Mouse (Mus musculus) embryonic facial prominence, embryonic 11.5 days (tissue): ENCODE measurements around the gene Senp6. TPM values are rescaled to one million over a fixed set of nuclear protein-coding genes. Genes with fewer than 3 reads are reported as not detected.
"Not testable (repeated sequence)": the region's sequence is repeated elsewhere in the genome, so short reads cannot be mapped to it uniquely, and the experiment has no call there.

ENCODE experiments used
- ATAC-seq: fragments of 200-750 bp; cut with Nextera tagmentation; replicated peaks from 2 replicates; pipeline ENCODE4 v1.8.0; 2017; ENCODE audit warnings: low read depth; ENCODE audit not compliant: insufficient number of reproducible peaks, low FRiP score, low TSS enrichment
- DNase-seq: peaks from one replicate; pipeline ENCODE4 v3.0.0-alpha.2; 2015; ENCODE audit warnings: low spot score
- H3K27ac ChIP-seq: fragments of 300-500 bp; sonication (generic); replicated peaks from 2 replicates; pipeline ENCODE4 v1.5.1; 2014; ENCODE audit warnings: mild to moderate bottlenecking, low read depth, low read length, control low read depth
- H3K27me3 ChIP-seq: fragments of 300-500 bp; sonication (generic); 2 replicates; pipeline ENCODE4 v1.6.1; 2014; ENCODE audit warnings: mild to moderate bottlenecking, low read length, moderate library complexity, mixed read lengths; ENCODE audit not compliant: control insufficient read depth, insufficient read depth
- H3K36me3 ChIP-seq: fragments of 300-500 bp; sonication (generic); replicated peaks from 2 replicates; pipeline ENCODE4 v1.6.1; 2014; ENCODE audit warnings: low read depth, mild to moderate bottlenecking, low read length, moderate library complexity, mixed read lengths; ENCODE audit not compliant: control insufficient read depth, insufficient read depth
- H3K4me1 ChIP-seq: fragments of 300-500 bp; sonication (generic); 2 replicates; pipeline ENCODE4 v1.6.1; 2014; ENCODE audit warnings: low read length, mixed read lengths; ENCODE audit not compliant: control insufficient read depth, insufficient read depth
- H3K4me2 ChIP-seq: fragments of 300-500 bp; sonication (generic); 2 replicates; pipeline ENCODE4 v1.6.1; 2014; ENCODE audit warnings: low read depth, mild to moderate bottlenecking, control low read depth, low read length, moderate library complexity
- H3K4me3 ChIP-seq: fragments of 300-500 bp; sonication (generic); 2 replicates; pipeline ENCODE4 v1.5.1; 2014; ENCODE audit warnings: low read depth, low read length, control low read depth
- H3K9ac ChIP-seq: fragments of 300-500 bp; sonication (generic); replicated peaks from 2 replicates; pipeline ENCODE4 v1.6.1; 2014; ENCODE audit warnings: mild to moderate bottlenecking, control low read depth, low read length
- H3K9me3 ChIP-seq: fragments of 300-500 bp; sonication (generic); replicated peaks from 2 replicates; pipeline ENCODE4 v1.6.1; 2016; ENCODE audit warnings: mild to moderate bottlenecking, low read length, inconsistent platforms, mixed read lengths; ENCODE audit not compliant: control insufficient read depth
- WGBS: fragments of 180-500 bp; shearing (Covaris S2); extraction: QIAGEN DNeasy Blood & Tissue Kit; methylation state at CpG from one replicate; pipeline ENCODE4 v1.1.7; 2014; 5-methylcytosine and 5-hydroxymethylcytosine counted together
- polyA plus RNA-seq: library from polyadenylated mRNA; unstranded; fragments of >200 nt; fragmentation: Nextera tagmentation; extraction: Ambion mirVana; gene quantifications from 2 replicates; pipeline ENCODE4 v1.2.1, GENCODE M21; 2014

Gene Senp6
- polyA plus RNA-seq, 1 experiment from 2014 or later = 71.9 TPM

DNA sequence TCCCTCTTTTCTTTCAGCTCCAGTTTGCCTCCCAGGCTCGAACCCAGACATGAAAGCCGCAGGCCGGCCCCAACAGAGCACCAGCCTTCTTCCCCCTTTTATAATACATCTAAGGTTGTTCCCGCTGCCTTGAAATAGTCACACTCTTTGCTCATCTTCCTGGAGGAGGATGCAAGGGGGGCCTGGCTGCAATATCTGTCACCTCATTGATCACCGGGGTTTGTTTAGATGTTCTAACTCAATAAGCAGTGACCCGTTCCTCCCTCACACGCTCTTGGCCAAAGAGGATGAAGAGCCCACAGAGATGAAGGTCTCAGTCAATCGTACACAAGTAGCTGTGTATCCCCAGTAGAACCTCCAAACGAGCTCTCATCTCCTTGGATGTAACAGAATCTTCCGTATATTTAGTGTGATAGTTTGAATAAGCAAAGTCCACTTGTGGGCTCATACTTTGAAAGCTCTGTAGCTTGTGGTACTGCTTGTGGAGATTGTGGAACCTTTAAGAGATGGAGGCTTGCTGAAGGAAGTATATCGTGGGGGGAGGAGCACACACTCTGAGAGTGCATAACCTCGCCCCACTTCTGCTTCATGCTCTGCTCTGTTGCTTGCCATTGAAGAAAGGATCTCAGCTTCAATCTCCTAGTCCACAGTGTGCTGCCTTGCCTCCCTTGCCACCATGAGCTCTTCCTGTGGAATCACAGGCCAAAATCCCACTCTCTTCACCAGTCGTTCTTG lies 29.3 kb upstream of the Senp6 start:
- H3K9me3 ChIP-seq = no peaks in the 10 kb centered on the region
- H3K36me3 ChIP-seq = no peaks in the 10 kb centered on the region
- H3K27me3 ChIP-seq = no peaks in the 10 kb centered on the region
- no peak for ATAC-seq
- H3K4me2 ChIP-seq = no peak overlapping the region
- H3K4me3 ChIP-seq = no peak overlapping the region
- H3K27ac ChIP-seq = no peak overlapping the region
- no peaks in the 10 kb centered on the region for H3K4me1 ChIP-seq
- H3K9ac ChIP-seq = no peak overlapping the region
- 89% methylated on average over 13 of the region's 13 CpGs for WGBS
- DNase-seq = no peak

DNA sequence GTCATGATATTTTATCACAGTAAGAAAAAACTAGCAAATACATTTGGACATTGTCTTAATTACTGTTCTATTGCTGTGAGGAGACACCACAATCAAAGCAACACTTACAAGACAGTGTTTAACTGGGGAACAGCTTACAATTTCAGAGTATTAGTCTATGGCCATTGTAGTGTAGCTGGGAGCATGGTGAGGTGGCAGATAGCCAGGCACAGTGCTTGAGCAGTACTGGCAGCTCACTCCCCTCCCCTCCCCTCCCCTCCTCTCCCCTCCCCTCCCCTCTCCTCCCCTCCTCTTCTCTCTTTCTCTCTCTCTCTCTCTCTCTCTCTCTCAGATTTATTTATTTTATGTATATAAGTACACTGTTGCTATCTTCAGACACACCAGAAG lies 28.7 kb upstream of the Senp6 start:
- DNase-seq = no peak
- H3K27me3 ChIP-seq = no peaks in the 10 kb centered on the region
- no peak for ATAC-seq
- H3K4me3 ChIP-seq = no peak overlapping the region
- H3K4me1 ChIP-seq = no peaks in the 10 kb centered on the region
- no peaks in the 10 kb centered on the region for H3K9me3 ChIP-seq
- no peaks in the 10 kb centered on the region for H3K36me3 ChIP-seq
- no peak overlapping the region for H3K9ac ChIP-seq
- H3K4me2 ChIP-seq = no peak overlapping the region
- H3K27ac ChIP-seq = no peak overlapping the region

DNA sequence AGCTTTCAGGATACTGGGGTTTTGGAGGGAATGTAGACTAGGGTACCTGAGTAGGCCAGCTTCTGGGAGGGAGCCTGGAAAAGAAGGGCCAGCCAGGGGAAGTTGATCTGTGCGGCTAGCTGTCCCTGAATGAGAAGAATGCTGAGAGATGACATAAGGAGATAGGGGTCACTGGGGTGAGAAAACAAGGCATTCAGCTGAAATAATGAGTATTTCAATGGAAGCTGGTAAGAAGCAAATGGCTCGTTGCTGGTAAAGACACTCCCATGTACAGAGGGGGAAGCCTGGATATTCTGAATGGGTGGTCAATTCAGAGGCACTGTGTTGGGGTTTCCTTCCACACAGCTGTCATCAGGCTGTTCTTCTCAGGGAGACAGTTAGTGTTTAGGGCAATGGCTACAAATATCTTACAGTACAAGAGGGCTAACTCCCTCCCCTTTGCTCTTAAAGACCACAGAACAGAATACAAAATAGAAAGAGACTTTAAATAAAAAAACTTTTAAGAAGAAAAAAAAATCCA lies 27.3 kb upstream of the Senp6 start:
- WGBS = 12% methylated on average over 2 of the region's 2 CpGs
- H3K4me3 ChIP-seq = no peak overlapping the region
- H3K27me3 ChIP-seq = no peaks in the 10 kb centered on the region
- H3K9ac ChIP-seq = no peak overlapping the region
- H3K9me3 ChIP-seq = no peaks in the 10 kb centered on the region
- H3K36me3 ChIP-seq = no peaks in the 10 kb centered on the region
- H3K27ac ChIP-seq = no peak overlapping the region
- ATAC-seq (no peak), DNase-seq (no peak)
- H3K4me1 ChIP-seq = no peaks in the 10 kb centered on the region
- H3K4me2 ChIP-seq = no peak overlapping the region

DNA sequence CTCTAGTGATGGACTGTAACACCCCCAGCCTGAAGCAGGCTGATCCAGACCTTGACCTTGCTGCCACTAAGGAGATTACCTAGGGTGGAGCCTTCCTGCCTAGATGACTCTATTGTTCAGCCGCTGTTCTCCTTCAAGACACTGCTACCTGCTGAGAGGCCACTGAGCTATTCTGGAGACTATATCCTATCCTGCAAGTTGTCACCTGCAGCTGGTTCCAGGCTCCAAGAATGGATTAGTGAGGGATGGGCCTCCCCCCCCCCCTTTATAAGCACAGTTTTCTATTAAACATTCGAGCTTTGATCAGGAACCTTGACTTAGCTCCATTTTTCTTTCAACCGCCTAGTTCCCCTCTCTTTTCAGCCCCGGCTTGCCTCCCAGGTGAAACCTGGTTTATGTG lies 22.4 kb upstream of the Senp6 start:
- WGBS = 88% methylated on average over 4 of the region's 4 CpGs
- not testable (repeated sequence) for H3K36me3 ChIP-seq, DNase-seq, H3K27ac ChIP-seq, H3K4me3 ChIP-seq, H3K4me1 ChIP-seq, ATAC-seq, H3K4me2 ChIP-seq, H3K9ac ChIP-seq, H3K9me3 ChIP-seq, H3K27me3 ChIP-seq

DNA sequence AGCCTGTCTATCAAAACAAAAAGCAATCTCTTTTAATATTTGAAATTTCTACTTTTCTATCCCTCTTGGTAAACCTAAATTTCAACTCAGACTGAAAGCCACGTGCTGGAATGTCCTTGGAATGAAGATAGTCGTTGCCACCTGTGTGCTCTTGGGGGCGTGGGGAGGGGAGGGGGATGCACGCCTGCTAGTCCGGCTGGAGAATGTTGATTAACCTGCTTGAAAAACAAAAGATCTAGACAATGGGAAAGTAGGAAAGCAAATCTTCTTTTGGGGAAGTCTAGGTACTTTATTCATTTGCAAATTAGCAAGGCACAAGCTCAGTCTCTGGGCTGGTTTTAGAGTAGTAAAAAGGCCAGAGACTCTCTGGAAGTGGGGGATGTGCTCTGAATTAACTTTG lies 17.4 kb upstream of the Senp6 start:
- 49% methylated on average over 5 of the region's 5 CpGs for WGBS
- not testable (repeated sequence) for H3K36me3 ChIP-seq

DNA sequence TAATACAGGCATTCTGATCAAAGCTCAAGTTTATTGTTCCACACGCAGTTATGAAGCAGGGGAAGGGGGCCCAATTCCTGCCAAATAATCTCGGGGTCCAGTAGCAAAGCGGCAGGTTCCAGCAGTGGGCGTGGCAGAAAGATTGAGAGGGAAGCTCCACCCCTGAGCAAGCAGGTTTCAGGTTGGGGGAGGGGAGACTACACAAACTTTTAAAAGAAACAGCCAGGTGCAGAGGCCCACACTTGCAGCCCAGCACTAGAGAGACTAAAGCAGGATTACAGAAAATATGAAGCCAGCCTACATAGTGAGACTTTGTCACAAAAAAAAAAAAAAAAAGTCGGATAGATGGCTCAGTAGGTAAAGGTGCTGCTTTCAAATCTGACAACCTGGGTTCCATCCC lies 13.8 kb upstream of the Senp6 start:
- ATAC-seq (no peak), DNase-seq (no peak)
- H3K9me3 ChIP-seq = no peaks in the 10 kb centered on the region
- no peaks in the 10 kb centered on the region for H3K4me1 ChIP-seq
- H3K4me3 ChIP-seq = no peak overlapping the region
- no peak overlapping the region for H3K27ac ChIP-seq
- no peaks in the 10 kb centered on the region for H3K27me3 ChIP-seq
- 74% methylated on average over 5 of the region's 5 CpGs for WGBS
- H3K9ac ChIP-seq = no peak overlapping the region
- no peaks in the 10 kb centered on the region for H3K36me3 ChIP-seq
- no peak overlapping the region for H3K4me2 ChIP-seq

More for the DNA sequence above, 17.4 kb upstream of the Senp6 start:
- not testable (repeated sequence) for H3K9ac ChIP-seq, H3K9me3 ChIP-seq, H3K27me3 ChIP-seq, ATAC-seq, H3K4me2 ChIP-seq, H3K27ac ChIP-seq, H3K4me1 ChIP-seq, DNase-seq, H3K4me3 ChIP-seq

DNA sequence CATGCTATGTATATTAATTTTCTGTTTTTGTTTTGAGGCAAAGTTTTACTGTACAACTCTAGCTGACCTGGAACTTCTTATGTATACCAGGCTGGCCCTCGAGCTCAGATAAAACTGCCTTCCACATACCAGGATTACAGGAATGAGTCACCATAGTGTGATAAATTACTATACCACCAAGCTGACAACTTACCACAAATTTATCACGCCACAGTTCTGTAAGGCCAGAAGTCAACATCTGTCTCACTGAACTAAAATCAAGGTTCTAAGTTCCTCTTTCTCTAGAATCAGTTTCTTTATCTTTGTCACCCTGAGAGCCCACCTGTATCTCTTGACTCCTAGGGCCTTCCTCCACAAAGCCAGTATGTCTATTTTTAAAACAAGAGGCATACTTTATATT lies 9.0 kb upstream of the Senp6 start:
- 90% methylated on average over 2 of the region's 2 CpGs for WGBS

DNA sequence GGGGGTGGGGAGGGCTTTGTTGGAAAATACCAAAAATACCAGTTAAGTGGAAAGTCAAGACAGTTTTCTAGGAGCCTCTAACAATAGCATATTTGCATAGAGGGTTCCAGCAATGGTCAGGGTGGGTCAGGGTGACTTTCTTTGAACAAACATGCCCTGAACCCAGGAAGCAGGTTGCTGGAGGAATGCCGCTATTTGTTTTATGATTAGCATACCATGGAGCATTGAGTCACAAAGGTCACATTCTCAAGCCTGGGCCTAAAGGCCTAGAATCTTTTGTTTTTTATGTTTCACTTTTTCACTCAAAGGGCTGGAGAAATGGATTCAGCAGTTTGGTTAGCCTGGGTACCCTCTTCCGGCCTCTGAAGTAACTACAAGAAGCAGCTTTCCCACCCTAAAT lies 1.2 kb upstream of the Senp6 start:
- ATAC-seq, H3K4me3 ChIP-seq, H3K9me3 ChIP-seq, H3K36me3 ChIP-seq, H3K9ac ChIP-seq, H3K4me2 ChIP-seq, DNase-seq, H3K4me1 ChIP-seq, H3K27me3 ChIP-seq, H3K27ac ChIP-seq: not testable (repeated sequence)
- WGBS = 80% methylated on average over 2 of the region's 2 CpGs

More for the DNA sequence above, 9.0 kb upstream of the Senp6 start:
- Histone ChIP-seq H3K27me3 (no peaks in the 10 kb centered on the region), H3K36me3 (no peaks in the 10 kb centered on the region), H3K4me1 (no peaks in the 10 kb centered on the region), H3K4me2 (no peak overlapping the region), H3K27ac (no peak overlapping the region), H3K9ac (no peak overlapping the region), H3K4me3 (no peak overlapping the region), H3K9me3 (no peaks in the 10 kb centered on the region)
- no peak for ATAC-seq
- no peak for DNase-seq
